Mouse (Mus musculus) kidney, adult 11 months (tissue): ENCODE measurements around the gene Fgf6.

Experiments
- DNase-seq: peaks from one replicate; pipeline ENCODE4 v3.0.0; 2022

Fgf6 gene

GRCm38 (mm10) chr6:127014906-127015770 is at the start of gene Fgf6:
TSS of gene Fgf6 (plus strand) at chr6:127015586.
- no peak for DNase-seq

- no peak for DNase-seq
Observed at GRCm38 (mm10) chr6:126966241-126967026, 49.0 kb upstream of the Fgf6 start.

GRCm38 (mm10) chr6:126981539-126982234 is 33.7 kb upstream of the Fgf6 start:
- DNase-seq = no peak

GRCm38 (mm10) chr6:126993676-126994075 is 21.7 kb upstream of the Fgf6 start:
- DNase-seq = no peak

GRCm38 (mm10) chr6:126995494-126995893 is 19.9 kb upstream of the Fgf6 start:
- no peak for DNase-seq

GRCm38 (mm10) chr6:126996399-126996798 is 19.0 kb upstream of the Fgf6 start:
- DNase-seq = no peak

- no peak for DNase-seq
Observed at GRCm38 (mm10) chr6:127005646-127006045, 9.7 kb upstream of the Fgf6 start.

- DNase-seq = no peak
Observed at GRCm38 (mm10) chr6:127006551-127006950, 8.8 kb upstream of the Fgf6 start.

GRCm38 (mm10) chr6:127010021-127010420 is 5.4 kb upstream of the Fgf6 start:
- no peak for DNase-seq

- no peak for DNase-seq
Observed at GRCm38 (mm10) chr6:127011947-127012535, 3.3 kb upstream of the Fgf6 start.

GRCm38 (mm10) chr6:127019254-127019653 is 3.9 kb downstream of the Fgf6 start:
- no peak for DNase-seq

- DNase-seq = no peak
Observed at GRCm38 (mm10) chr6:127020431-127020830, 5.0 kb downstream of the Fgf6 start.

GRCm38 (mm10) chr6:127024836-127025235 is 9.4 kb downstream of the Fgf6 start:
- no peak for DNase-seq

- DNase-seq = no peak
Observed at GRCm38 (mm10) chr6:127034760-127035159, 19.4 kb downstream of the Fgf6 start.

- no peak for DNase-seq
Observed at GRCm38 (mm10) chr6:127044909-127045308, 29.5 kb downstream of the Fgf6 start.

- no peak for DNase-seq
Observed at GRCm38 (mm10) chr6:127050847-127051246, 35.5 kb downstream of the Fgf6 start.

- no peak for DNase-seq
Observed at GRCm38 (mm10) chr6:127056990-127057588, 41.7 kb downstream of the Fgf6 start.

GRCm38 (mm10) chr6:127059975-127060374 is 44.6 kb downstream of the Fgf6 start:
- no peak for DNase-seq

- no peak for DNase-seq
Observed at GRCm38 (mm10) chr6:127063915-127064314, 48.5 kb downstream of the Fgf6 start.

- no peak for DNase-seq
Observed at GRCm38 (mm10) chr6:127064815-127065214, 49.4 kb downstream of the Fgf6 start.

- no peak for DNase-seq
Observed at GRCm38 (mm10) chr6:127072817-127073216, 57.4 kb downstream of the Fgf6 start, which contains the start of gene Fgf23. TSS of gene Fgf23 (plus strand) at chr6:127072902.
